Mouse (Mus musculus) kidney, postnatal 0 days (tissue): ENCODE measurements at regions not wholly inside any gene's neighbourhood (a gene's known extent, or its start where the extent isn't known, plus 50 kb on each side); places are given as distances from the start of the nearest gene placed in this dataset.

Source experiments
- ATAC-seq: fragments of 200-750 bp; cut with Nextera tagmentation; replicated peaks from 2 replicates; pipeline ENCODE4 v1.8.0; 2017; ENCODE audit warnings: low read depth, moderate number of reproducible peaks, moderate TSS enrichment, moderate library complexity; ENCODE audit not compliant: low FRiP score
- DNase-seq: peaks from one replicate; pipeline ENCODE4 v3.0.0-alpha.2; 2016; ENCODE audit warnings: low spot score
- H3K27ac ChIP-seq: fragments of 300-500 bp; sonication (generic); 2 replicates; pipeline ENCODE4 v1.5.1; 2014; ENCODE audit warnings: mild to moderate bottlenecking
- H3K27me3 ChIP-seq: fragments of 300-500 bp; sonication (generic); 2 replicates; pipeline ENCODE4 v1.6.1; 2014; ENCODE audit warnings: low read length, mixed read lengths; ENCODE audit not compliant: insufficient read depth
- H3K36me3 ChIP-seq: fragments of 300-500 bp; sonication (generic); 2 replicates; pipeline ENCODE4 v1.6.1; 2014; ENCODE audit warnings: low read length, mixed read lengths; ENCODE audit not compliant: insufficient read depth
- H3K4me1 ChIP-seq: fragments of 300-500 bp; sonication (generic); replicated peaks from 2 replicates; pipeline ENCODE4 v1.6.1; 2014; ENCODE audit warnings: antibody characterized with exemption, low read length, mixed read lengths; ENCODE audit not compliant: insufficient read depth
- H3K4me2 ChIP-seq: fragments of 300-500 bp; sonication (generic); 2 replicates; pipeline ENCODE4 v1.6.1; 2014; ENCODE audit warnings: mild to moderate bottlenecking, low read length, moderate library complexity, mixed read lengths
- H3K4me3 ChIP-seq: fragments of 300-500 bp; sonication (generic); replicated peaks from 2 replicates; pipeline ENCODE4 v1.5.1; 2014; ENCODE audit warnings: low read depth, low read length
- H3K9ac ChIP-seq: fragments of 300-500 bp; sonication (generic); 2 replicates; pipeline ENCODE4 v1.6.1; 2014; ENCODE audit warnings: low read depth, low read length
- H3K9me3 ChIP-seq: fragments of 300-500 bp; sonication (generic); replicated peaks from 2 replicates; pipeline ENCODE4 v1.6.1; 2016; ENCODE audit warnings: low read length, inconsistent platforms, mixed read lengths
- CTCF ChIP-seq: IDR thresholded peaks from 2 replicates; pipeline ENCODE4 v1.5.1; 2016; ENCODE audit warnings: antibody characterized with exemption, low read depth, mild to moderate bottlenecking, moderate library complexity
- WGBS: fragments of 180-500 bp; shearing (Covaris S2); extraction: QIAGEN DNeasy Blood & Tissue Kit; methylation state at CpG from one replicate; pipeline ENCODE4 v1.1.7; 2014; 5-methylcytosine and 5-hydroxymethylcytosine counted together

GRCm38 (mm10) chr13:34576392-34576791, 76.9 kb downstream of the Pxdc1 start:
- DNase-seq (no peak), ATAC-seq (no peak)
- WGBS, result 89% methylated on average over 2 of the region's 2 CpGs
- Histone ChIP-seq H3K4me2 (no peak overlapping the region), H3K9me3 (no peaks in the 10 kb centered on the region), H3K36me3 (no peaks in the 10 kb centered on the region), H3K27me3 (no peaks in the 10 kb centered on the region), H3K4me3 (no peak overlapping the region), H3K9ac (no peak overlapping the region), H3K27ac (no peak overlapping the region), H3K4me1 (no peaks in the 10 kb centered on the region)
- no peak for TF ChIP-seq CTCF

GRCm38 (mm10) chr13:34575997-34576314, 77.3 kb downstream of the Pxdc1 start:
- WGBS, result 49% methylated on average over 1 of the region's 1 CpGs
- H3K4me3 ChIP-seq, result no peak overlapping the region
- DNase-seq (no peak), ATAC-seq (no peak)
- no peak overlapping the region for H3K27ac ChIP-seq
- no peaks in the 10 kb centered on the region for H3K9me3 ChIP-seq
- no peaks in the 10 kb centered on the region for H3K27me3 ChIP-seq
- H3K4me1 ChIP-seq, result no peaks in the 10 kb centered on the region
- no peak overlapping the region for H3K9ac ChIP-seq
- no peak for TF ChIP-seq CTCF
- no peaks in the 10 kb centered on the region for H3K36me3 ChIP-seq
- H3K4me2 ChIP-seq, result no peak overlapping the region

DNA sequence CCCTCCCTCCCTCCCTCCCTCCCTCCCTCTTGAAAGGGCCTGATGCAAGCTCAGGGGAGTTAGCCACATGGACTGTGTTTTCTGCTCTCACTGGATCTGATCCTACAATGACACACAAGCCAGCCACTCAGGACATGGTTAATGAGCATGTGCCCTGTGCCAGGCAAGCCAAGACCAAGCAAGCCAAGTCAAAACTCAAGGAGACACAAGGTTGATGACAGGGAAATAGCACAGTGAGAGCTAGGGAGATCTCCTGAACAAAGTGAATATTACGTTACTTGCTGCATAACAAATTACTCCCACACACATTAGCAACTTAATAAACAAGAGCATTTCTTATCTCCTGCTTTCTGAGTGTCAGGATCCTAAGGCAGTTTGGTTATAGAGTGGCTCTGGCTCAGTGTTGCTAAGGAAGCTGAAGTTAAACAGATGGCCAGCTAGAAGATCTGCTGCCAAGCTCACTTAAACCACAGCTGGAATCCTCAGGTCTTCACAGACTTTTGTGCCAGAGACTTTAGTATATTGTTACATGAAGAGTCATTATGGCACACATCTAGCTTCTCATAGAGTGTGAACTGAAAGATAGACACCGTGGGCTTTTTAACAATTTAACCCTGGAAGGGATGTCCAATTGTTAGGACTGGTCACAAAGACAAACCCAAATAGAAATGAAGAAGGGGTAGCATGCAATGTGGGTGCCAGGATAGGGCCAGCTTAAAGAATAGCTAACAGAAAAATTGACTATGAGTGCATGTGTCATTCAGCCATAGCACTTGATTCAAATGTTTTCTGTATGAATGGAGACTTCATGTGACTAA, 77.9 kb downstream of the Pxdc1 start:
- no peak overlapping the region for H3K4me2 ChIP-seq
- DNase-seq (peak; percentile 21), ATAC-seq (no peak)
- no peaks in the 10 kb centered on the region for H3K36me3 ChIP-seq
- H3K27me3 ChIP-seq, result no peaks in the 10 kb centered on the region
- no peak overlapping the region for H3K4me3 ChIP-seq
- WGBS, result 53% methylated on average over 2 of the region's 2 CpGs
- TF ChIP-seq CTCF, result no peak
- no peaks in the 10 kb centered on the region for H3K4me1 ChIP-seq
- H3K9ac ChIP-seq, result no peak overlapping the region
- H3K27ac ChIP-seq, result no peak overlapping the region
- no peaks in the 10 kb centered on the region for H3K9me3 ChIP-seq

DNA sequence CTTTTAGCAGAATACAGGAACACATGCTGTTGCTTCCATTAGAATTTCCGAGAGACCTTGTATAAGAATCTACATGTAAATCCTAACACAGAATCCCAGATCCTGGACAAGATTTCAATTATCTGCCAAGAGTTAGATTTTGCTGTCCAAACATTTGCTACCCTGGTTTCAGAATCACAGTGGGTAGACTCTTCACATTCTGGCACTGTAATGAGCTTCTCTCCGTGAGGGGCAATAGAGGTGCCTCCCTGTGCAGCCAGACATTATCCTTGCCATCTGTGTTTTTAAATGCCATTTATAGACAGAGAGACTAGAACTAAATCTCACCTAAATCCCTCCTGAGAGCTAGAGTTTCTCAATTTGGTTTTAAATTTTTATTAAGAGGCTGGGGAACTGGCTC, 84.0 kb downstream of the Pxdc1 start:
- no peak for TF ChIP-seq CTCF
- Histone ChIP-seq H3K4me2 (no peak overlapping the region), H3K27me3 (no peaks in the 10 kb centered on the region), H3K4me1 (no peaks in the 10 kb centered on the region), H3K4me3 (no peak overlapping the region), H3K27ac (no peak overlapping the region), H3K9ac (no peak overlapping the region), H3K36me3 (no peaks in the 10 kb centered on the region), H3K9me3 (no peaks in the 10 kb centered on the region)
- WGBS, result 75% methylated on average over 2 of the region's 2 CpGs
- DNase-seq (no peak), ATAC-seq (no peak)

DNA sequence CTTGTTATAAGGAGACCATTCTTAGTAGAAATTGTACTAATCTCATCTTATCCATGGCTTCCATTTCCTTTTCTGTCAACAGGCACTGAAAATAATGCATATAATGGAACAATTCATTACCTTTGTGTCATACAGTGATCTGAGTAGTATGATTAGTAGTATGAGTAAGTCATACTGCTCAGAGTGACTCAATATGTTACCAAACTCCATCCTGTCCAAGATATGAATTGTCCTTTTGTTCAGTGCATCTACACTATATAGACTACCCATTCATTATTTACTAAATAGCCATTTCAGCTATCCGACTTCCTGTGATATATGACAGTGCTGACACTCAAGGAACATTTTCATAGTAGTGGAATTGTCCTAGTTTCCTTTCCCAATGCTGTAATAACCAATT, 86.6 kb downstream of the Pxdc1 start:
- DNase-seq (no peak), ATAC-seq (no peak)
- no peak for TF ChIP-seq CTCF
- no peak overlapping the region for H3K4me2 ChIP-seq
- WGBS, result 74% methylated on average over 1 of the region's 1 CpGs
- no peaks in the 10 kb centered on the region for H3K4me1 ChIP-seq
- H3K9ac ChIP-seq, result no peak overlapping the region
- no peak overlapping the region for H3K4me3 ChIP-seq
- no peaks in the 10 kb centered on the region for H3K27me3 ChIP-seq
- no peaks in the 10 kb centered on the region for H3K9me3 ChIP-seq
- no peaks in the 10 kb centered on the region for H3K36me3 ChIP-seq
- H3K27ac ChIP-seq, result no peak overlapping the region

GRCm38 (mm10) chr13:34550130-34550884, 103.0 kb downstream of the Pxdc1 start:
- Histone ChIP-seq H3K9ac (no peak overlapping the region), H3K4me3 (no peak overlapping the region), H3K36me3 (no peaks in the 10 kb centered on the region), H3K4me2 (no peak overlapping the region), H3K27me3 (no peaks in the 10 kb centered on the region), H3K27ac (no peak overlapping the region), H3K4me1 (no peaks in the 10 kb centered on the region), H3K9me3 (no peaks in the 10 kb centered on the region)
- no peak for TF ChIP-seq CTCF
- 37% methylated on average over 5 of the region's 5 CpGs for WGBS
- no peak for DNase-seq
- no peak for ATAC-seq
